Mouse (Mus musculus) R1 (cell line): ENCODE results near the gene Lrmda.

Experiments used
- DNase-seq: peaks from one replicate; pipeline ENCODE4 v3.0.0-alpha.2; 2018; ENCODE audit warnings: low read depth, low spot score

The Lrmda gene

DNA sequence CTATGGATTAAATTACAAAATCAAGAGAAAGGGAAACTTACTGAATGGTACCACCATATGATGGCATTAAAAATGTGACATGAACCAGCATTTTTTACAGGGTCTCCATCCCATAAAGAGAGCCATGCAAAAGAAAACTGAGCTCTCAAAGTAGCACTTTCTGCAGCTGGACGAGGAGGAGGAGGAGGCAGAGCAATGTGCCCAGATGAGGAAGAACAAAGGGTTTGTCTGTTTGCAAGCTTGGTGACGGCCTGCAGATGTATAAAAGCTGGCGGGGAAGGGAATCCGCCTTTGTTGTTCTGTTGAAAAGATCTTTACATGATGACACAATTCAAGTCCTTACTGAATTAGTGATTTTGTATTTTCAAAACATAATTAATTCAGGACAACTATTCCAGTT is 841.1 kb downstream of the Lrmda start:
- no peak for DNase-seq

DNA sequence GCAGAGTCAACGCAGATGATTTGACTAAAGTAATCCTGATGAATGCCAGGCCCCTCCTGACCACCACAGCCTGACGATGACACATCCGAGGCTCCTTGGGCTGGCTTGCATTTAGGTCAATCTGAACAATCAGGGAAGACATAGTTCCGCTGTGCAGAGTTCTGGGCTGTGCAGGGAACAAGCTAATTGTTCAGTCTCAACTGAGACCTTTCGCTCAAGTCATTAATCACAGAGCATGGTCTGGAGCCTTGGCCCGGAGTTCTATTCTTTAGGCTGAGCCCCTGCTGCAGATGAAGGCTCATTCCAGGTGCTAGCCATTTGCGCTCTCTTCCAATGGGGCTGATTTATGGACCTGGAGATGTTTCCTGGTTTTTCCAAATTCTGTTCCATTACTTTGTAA is 844.6 kb downstream of the Lrmda start:
- DNase-seq: no peak

DNA sequence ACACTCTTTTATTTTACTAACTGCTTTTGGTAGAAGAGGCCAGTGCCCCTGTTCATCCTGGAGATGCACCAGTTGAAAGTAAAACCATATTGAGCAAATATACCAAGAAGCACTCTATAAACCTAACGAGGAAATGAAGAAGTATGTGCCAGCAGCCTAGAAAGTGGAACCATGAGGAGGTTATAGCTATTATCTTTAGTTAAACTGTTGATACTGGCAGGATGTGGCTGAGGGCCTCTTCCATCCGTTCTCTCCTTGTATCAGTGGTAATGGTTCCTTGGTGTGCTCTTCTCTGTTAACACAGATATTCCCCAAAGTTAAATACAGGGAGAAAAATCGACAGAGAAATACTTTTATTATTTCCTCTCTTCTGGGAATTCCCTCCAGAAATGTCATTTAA is 855.1 kb downstream of the Lrmda start:
- no peak for DNase-seq

DNA sequence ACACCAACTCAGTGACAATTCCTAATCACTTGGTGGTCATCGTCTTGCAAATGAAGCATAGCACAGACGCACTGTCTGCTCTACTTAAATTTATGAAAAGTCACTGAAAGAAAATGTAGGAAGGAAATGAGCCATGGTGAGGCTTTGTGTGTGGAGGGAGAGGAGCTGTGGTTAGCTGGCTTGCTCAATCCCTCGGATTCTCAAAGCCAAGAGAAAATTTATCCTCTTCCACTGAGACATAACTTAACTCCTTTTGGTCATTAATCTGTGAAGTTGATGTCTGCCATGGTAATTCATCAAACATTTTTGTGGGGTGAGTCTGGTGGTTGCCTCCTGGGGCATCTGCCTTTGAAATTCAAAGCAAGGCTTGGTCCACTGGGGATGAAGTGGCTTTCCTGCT is 867.7 kb downstream of the Lrmda start:
- no peak for DNase-seq

GRCm38 (mm10) chr14:22899312-22899711 is 879.8 kb downstream of the Lrmda start:
- DNase-seq: no peak

DNA sequence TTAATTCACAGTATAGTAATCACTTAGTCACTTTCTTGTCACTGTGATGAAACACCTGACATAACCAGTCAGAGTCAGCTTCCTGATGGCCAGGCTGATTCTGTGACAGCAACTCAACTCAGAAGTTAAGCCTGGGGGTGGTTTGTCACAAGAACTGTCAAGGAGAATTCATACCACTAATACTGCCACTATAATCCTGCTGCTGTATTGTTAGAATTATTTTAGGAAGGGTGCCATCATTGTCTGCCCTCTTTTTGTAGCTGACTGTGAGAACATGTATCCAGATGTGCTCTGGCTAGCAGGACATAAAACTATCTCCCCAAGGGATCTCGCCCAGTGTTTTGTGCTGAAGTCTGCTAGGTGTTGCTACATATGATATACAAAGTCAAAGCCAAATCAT is 882.6 kb downstream of the Lrmda start:
- no peak for DNase-seq

- no peak for DNase-seq
Observed at GRCm38 (mm10) chr14:22902914-22903313, 883.4 kb downstream of the Lrmda start.

DNA sequence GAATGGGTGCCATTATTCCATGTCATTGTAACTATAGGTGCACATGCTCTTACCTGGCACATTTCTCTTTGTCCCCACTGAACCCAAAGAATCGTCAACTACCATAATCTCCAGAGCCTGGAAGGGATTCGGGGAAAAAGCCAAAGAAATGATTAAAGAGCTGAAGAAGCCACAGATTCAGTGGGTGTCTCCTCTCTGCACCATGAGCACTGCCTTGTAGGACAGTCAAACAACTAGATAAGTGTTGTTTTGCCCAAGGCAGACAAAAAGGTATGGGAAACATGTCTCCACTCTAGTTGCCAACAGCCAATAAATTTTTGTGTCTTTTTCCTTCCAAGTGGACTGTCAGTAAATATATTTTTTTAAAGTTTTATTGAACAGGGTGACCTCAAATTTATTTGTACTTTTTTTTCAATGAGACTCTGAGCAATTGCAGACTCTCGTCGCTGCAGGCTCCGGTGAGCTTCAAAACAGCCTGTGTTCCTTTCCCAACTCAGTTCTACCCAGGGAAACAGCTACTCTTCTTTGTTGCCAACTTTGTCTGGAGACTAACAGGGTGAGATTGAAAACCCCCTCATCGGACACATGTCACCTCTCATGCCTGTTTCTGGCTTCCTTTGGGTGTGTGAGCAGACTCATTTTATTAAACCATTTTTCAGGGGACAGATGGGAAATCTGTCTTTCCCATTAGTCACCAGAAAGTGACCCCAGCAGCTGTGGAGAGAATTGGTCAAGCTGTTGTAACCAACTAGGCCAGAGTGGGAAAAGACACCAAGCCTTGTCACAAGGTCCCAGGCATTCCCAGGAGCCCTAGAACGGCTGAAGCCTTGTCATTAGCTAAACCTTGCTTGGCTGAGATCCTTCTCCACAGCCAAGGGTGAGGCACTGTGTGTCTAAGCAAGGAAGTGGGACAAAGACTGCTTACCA is 886.5 kb downstream of the Lrmda start:
- DNase-seq: no peak

GRCm38 (mm10) chr14:22906716-22907115 is 887.2 kb downstream of the Lrmda start:
- DNase-seq: no peak

- no peak for DNase-seq
Observed at GRCm38 (mm10) chr14:22907221-22907620, 887.7 kb downstream of the Lrmda start.

- DNase-seq: no peak
Observed at GRCm38 (mm10) chr14:22908006-22908405, 888.5 kb downstream of the Lrmda start.

- no peak for DNase-seq
Observed at GRCm38 (mm10) chr14:22915463-22915862, 896.0 kb downstream of the Lrmda start.

DNA sequence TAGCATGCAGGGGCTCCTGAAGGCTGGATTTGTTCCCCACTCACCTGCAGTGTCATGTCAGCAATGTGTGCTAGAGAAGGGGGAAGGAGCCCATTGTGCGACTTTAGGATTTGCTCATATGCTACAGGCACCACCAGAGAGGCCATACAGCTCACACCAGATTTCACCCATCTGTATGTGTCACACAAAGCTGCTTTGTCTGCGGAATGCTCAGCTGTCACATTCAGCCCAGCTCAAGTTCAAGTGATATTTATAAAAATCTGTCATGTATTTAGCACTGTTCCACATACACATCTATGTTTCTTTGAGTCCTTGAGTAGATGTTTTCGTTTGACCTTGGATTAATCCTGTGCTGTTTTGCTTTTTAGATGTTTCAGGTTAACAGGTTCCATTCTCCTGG is 899.0 kb downstream of the Lrmda start:
- DNase-seq: no peak

DNA sequence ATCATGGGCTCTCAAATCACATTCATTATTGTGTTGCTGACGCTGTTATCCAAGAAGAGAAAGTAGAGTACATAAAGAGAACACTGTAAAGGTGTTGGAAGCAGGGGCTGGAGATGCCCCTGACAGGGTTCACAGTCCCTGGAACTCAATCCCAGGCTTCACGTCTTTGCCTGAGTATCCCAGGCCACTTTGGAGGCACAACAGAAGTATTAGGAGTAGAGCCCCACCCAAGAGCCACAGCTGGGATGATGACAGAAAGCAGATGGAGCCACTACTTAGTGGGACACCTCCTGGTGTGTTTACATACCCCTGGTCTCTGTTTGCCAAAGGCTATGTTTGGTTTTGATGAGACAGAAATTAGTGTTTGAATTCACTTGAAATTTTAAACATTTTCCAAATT is 899.4 kb downstream of the Lrmda start:
- no peak for DNase-seq

- no peak for DNase-seq
Observed at GRCm38 (mm10) chr14:22921152-22921551, 901.6 kb downstream of the Lrmda start.

- DNase-seq: no peak
Observed at GRCm38 (mm10) chr14:22921796-22922195, 902.3 kb downstream of the Lrmda start.

DNA sequence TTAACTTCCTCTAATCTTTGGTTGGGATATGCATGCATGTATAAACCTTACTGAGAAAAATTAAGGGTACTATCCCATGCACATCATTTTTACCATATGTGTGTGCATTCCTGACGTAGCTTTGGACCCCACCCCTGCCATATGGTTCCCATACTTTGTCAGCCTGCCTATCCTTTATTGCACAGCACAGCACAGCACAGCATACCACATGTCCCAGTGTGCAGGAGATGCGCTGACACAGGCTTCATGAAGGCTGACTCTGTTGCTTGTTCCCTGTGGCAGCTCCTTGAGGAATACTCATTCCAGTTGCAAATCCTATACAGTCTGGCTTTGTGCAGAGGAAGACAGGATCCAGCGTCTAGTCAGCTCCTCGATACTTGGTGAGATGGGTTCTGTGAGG is 903.1 kb downstream of the Lrmda start:
- no peak for DNase-seq

DNA sequence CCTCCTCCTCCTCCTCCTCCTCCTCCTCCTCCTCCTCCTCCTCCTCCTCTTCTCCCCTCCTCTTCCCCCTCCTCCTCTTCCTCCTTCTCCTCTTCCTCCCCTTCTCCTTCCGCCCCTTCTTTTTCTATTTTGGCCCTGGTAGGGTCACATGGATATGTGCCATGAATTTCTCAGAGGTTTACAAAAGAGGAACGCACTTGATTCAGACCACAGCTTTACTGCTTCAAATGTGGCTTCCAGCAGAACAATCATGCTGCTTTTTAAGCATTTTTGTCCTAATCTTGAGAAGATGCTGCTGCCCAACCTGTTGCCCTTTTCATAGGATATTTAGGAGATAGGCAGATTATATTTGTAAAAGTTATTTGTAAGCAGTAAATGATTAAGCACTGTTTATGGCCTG is 903.7 kb downstream of the Lrmda start:
- DNase-seq: no peak

DNA sequence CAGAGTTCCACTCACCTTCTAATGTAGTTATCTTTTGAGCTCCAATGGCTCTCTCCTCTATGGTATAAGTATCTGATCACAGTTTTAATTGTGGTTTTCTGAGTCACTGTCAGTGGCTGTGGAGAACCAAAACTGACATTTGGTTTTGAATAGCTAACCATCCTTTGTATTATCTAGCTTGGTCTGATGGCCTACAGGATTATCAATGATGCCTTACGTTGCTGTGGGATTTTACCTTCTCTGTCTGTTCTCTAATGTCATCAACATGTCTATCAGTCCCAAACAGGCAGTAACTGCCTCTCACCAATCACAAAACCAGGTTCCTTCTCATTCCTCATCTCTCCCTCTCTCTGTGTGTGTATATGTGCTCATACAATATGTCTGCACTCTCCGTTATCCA is 908.8 kb downstream of the Lrmda start:
- DNase-seq: no peak

DNA sequence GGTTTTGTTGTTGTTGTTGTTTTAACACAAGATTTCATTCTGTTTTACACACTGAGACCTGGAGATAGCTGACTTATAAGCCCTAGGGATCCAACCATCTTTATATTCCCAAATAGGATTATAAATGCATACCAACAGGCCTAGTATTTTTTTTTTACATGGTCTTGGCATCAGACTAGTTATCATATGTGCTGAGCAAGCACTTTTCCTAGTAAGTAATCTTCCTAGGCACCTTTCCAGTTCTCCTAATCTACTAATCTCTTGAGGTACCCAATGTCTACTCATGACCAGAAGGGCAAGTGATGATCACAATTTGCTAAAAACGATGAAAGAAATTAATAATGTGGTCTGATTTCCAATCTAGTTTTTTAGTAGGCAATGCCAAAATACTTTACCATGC is 909.2 kb downstream of the Lrmda start:
- no peak for DNase-seq

DNA sequence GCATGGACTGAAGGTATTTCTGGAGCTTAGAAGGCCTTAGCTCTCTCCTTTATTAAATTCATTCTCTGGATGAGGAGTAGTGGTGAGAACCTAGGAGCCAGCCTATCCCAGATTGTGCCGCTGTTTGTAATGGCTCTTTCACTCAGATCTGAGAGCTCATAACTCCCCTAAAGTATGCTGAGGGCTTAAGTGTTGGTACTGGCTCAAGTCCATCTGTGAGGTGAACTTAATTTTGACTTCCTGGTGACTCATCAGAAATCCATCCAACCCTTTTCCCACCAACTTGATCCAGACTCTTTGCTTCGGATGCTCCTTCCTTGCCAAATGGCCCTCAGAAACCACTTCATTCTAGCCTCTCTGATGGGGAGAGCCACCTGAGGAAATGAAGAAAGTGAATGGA is 910.1 kb downstream of the Lrmda start:
- DNase-seq: no peak

GRCm38 (mm10) chr14:22930488-22931046 is 911.1 kb downstream of the Lrmda start:
- DNase-seq: no peak

- no peak for DNase-seq
Observed at GRCm38 (mm10) chr14:22931114-22931822, 911.8 kb downstream of the Lrmda start.
